Mouse (Mus musculus) splenic B cell, adult 2 months (primary cell): ENCODE results near the gene Mb.

ENCODE experiments used
- DNase-seq: peaks from one replicate; pipeline ENCODE4 v3.0.0-alpha.2; 2011; ENCODE audit warnings: low read depth, low spot score
- H3K27me3 ChIP-seq: 2 replicates; pipeline ENCODE4 v1.6.1; 2012; ENCODE audit warnings: mild to moderate bottlenecking, low read length, moderate library complexity, mixed read lengths; ENCODE audit not compliant: control insufficient read depth, poor library complexity, insufficient read depth, severe bottlenecking
- H3K36me3 ChIP-seq: 2 replicates; pipeline ENCODE4 v1.6.1; 2012; ENCODE audit warnings: mild to moderate bottlenecking, low read length, moderate library complexity, mixed read lengths; ENCODE audit not compliant: control insufficient read depth, poor library complexity, insufficient read depth, severe bottlenecking

The Mb gene

GRCm38 (mm10) chr15:77052176-77052575 lies 1.7 kb upstream of the Mb start:
- DNase-seq: no peak
- H3K27me3 ChIP-seq: no peaks in the 10 kb centered on the region
- no peaks in the 10 kb centered on the region for H3K36me3 ChIP-seq

DNA sequence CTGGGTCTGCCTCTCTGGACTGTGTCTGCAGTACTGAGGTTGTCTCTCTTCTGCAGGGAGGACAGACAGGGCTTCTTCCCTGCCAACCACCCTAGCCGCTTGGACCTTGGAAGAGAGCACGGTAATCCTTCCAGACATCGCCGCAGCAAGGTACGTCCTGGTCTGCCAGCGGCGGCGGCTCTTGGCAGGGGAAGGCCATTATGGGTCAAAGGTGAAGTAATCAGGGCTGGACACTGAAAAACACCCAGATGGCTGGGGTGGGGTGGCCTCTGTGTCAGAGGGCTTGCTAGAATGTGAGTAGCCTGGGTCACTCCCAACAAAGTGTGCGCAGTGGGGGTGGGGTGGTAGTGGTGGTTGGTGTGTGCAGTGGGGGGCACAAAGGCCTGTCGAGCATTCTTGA lies 4.9 kb downstream of the Mb start:
- H3K27me3 ChIP-seq: no peaks in the 10 kb centered on the region
- H3K36me3 ChIP-seq: no peaks in the 10 kb centered on the region
- no peak for DNase-seq

DNA sequence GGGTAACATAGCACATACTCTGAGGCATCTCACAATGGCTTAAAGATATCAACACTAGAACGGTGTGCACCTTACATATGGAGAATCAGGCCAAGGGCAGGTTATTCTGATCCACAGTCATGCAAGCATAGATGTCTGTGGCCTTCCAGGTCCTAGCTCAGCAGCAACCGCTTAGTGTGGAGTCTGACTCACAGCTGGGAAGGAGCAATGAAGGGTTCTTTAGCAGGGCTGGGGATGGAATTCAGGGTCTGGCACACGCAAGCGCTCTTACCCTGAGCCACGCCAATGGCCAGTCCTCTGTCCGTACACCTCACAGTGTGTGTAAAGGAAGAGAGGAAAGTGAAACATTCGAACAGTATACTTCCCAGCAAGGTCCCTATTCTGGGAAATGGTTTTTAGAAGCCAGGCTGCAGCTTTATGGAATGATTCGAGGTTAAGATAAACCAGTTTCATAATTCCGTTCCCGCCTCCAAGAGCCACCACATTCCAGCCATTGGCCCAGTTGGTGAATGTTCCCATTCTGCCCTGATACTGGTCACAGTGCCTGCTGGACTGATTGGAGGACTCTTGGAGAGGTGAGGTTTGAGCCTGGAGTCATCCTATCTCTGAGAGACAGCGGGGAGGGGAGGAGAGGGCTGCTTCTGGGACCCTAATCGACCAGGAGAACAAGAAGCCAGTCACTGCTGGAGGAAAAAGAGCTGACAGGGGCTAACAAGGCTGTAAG lies 5.7 kb downstream of the Mb start, which contains the start of gene Apol6:
TSS of gene Apol6 (plus strand) at position 133 of the 724 bp plus-strand sequence.
- H3K27me3 ChIP-seq: no peaks in the 10 kb centered on the region
- no peaks in the 10 kb centered on the region for H3K36me3 ChIP-seq
- DNase-seq: no peak

GRCm38 (mm10) chr15:77040784-77041183 lies 9.7 kb downstream of the Mb start:
- no peaks in the 10 kb centered on the region for H3K27me3 ChIP-seq
- H3K36me3 ChIP-seq: no peaks in the 10 kb centered on the region
- no peak for DNase-seq

DNA sequence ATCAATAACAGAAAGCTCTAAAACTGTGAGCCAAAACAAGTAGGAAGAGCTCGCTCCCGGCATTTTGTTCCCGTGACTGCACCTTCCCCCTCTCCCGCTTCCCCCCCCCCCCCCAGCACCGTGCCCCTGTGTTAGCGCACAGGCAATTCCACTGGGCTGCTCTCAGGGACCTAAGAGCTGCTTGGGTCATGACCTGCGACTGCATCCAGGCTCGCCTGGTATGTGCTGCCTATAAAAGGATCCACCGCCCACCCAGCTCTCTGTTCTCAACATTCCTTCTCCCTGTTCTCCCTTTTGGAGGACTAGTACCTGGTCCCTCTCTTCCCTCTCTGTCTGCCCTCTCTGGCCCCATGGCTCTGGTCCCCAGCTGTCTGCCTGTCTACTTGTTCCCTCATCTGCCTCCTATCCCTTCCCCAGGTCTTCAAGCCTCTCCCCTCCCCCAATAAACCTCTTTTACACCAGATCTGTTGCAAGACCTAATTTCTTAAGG lies 11.2 kb downstream of the Mb start:
- H3K27me3 ChIP-seq: no peaks in the 10 kb centered on the region
- H3K36me3 ChIP-seq: no peaks in the 10 kb centered on the region
- no peak for DNase-seq

DNA sequence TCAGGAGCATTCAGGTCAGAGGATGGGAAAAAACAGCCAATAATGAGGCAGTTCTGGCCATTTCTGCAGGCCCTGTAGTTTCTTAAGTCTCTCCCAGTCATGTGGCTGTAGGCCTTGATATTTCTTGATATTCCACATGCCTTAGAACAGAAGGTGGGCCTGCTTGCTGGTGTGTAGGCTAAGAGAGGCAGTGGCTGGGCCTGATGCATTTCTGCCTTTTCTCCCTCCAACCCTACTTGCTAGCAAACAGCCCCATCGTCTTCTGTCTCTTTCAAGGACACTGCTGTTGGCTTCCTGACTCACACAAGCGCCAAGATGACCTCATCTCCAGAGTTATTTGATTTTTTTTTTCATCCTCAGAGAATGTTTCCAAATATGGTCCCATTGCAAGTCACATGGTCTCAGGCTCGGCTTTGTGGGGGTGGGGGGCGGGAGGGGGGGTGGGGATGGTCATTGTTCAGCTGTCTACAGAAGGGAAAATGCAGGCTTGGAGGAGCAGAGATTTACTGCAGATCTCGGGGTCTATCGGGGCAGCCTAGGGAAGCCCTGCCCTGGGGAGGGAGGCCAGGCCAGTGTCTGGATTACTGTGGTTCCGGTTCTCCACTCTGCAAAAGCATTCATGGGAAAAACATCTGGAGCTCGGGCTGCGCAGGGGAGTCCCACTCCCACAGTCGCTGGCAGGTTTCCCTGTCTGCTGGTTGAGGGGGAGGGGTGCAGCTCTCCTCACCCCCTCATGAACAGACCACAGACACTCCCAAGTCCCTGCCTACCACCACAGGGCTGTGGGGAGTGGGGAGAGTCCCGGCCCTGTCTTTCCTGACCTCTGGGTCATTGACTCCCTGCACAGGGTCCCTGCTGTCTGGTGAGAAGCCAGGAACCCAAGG lies 12.9 kb downstream of the Mb start:
- H3K27me3 ChIP-seq: no peaks in the 10 kb centered on the region
- H3K36me3 ChIP-seq: no peaks in the 10 kb centered on the region
- no peak for DNase-seq

DNA sequence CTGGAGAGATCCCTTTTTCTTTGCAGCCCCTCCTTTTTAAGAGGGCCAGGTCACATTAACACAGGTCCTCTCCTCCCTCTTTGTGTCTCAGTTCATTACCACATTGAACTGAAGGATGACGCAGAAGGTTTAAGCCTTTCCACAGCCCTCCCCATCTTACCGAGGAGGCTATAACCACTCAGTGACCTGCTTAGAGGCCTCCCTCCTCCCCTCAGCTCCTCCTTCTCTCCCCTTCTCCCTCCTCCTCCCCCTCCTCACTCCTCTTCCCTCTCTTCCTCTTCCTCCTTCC lies 13.5 kb downstream of the Mb start:
- DNase-seq: no peak
- no peaks in the 10 kb centered on the region for H3K36me3 ChIP-seq
- H3K27me3 ChIP-seq: no peaks in the 10 kb centered on the region

- no peak for DNase-seq
- no peaks in the 10 kb centered on the region for H3K36me3 ChIP-seq
- H3K27me3 ChIP-seq: no peaks in the 10 kb centered on the region
Observed at GRCm38 (mm10) chr15:77036320-77036988, 14.0 kb downstream of the Mb start.

- Histone ChIP-seq H3K36me3 (no peaks in the 10 kb centered on the region), H3K27me3 (no peaks in the 10 kb centered on the region)
- DNase-seq: no peak
Observed at GRCm38 (mm10) chr15:77035643-77036042, 14.8 kb downstream of the Mb start.

- H3K27me3 ChIP-seq: no peaks in the 10 kb centered on the region
Observed at GRCm38 (mm10) chr15:77034526-77034925, 15.9 kb downstream of the Mb start.

GRCm38 (mm10) chr15:77031271-77031670 lies 19.2 kb downstream of the Mb start:
- DNase-seq: no peak
- Histone ChIP-seq H3K36me3 (no peaks in the 10 kb centered on the region), H3K27me3 (no peaks in the 10 kb centered on the region)

More at GRCm38 (mm10) chr15:77034526-77034925, 15.9 kb downstream of the Mb start:
- H3K36me3 ChIP-seq: no peaks in the 10 kb centered on the region
- DNase-seq: no peak

- Histone ChIP-seq H3K27me3 (no peaks in the 10 kb centered on the region), H3K36me3 (no peaks in the 10 kb centered on the region)
- peak; percentile 46 for DNase-seq
Observed at GRCm38 (mm10) chr15:77029331-77029991, 21.0 kb downstream of the Mb start.

GRCm38 (mm10) chr15:77027675-77028074 lies 22.8 kb downstream of the Mb start:
- Histone ChIP-seq H3K36me3 (no peaks in the 10 kb centered on the region), H3K27me3 (no peaks in the 10 kb centered on the region)
- no peak for DNase-seq

DNA sequence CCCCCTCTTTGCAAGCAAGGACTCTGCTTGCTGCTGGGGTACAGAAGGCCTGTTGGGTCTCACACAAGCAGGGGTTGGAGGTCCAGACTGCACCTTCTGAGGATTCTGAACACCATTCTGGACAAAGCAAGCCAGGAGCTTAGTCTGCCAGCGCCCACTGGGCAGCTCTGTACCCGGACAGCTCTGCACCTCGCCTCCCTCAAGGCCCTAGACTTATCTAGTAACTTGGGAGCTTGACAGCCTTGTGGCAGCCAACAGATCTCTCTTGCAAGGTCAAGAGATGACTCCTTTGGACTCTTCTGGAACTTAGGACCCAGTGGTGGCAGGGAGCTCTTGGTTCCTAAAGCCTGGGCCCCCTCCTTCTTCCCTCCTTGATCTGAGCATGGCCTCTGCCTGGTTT lies 23.4 kb downstream of the Mb start:
- no peaks in the 10 kb centered on the region for H3K27me3 ChIP-seq
- no peak for DNase-seq
- H3K36me3 ChIP-seq: no peaks in the 10 kb centered on the region
